Mouse (Mus musculus): ENCODE measurements at regions not wholly inside any gene's neighbourhood (a gene's known extent, or its start where the extent isn't known, plus 50 kb on each side); places are given as distances from the start of the nearest gene placed in this dataset.

- Histone ChIP-seq H3K4me3 (peak overlapping the region; percentile 77), H3K27ac (peak overlapping the region; percentile 92)
- DNase-seq (ENCODE audit: low spot score in 2 of 2) = peak in 1 of 2 experiments; percentile 46
- TF ChIP-seq CTCF (conservative IDR thresholded peaks at IDR 0.05) = no peak
Measured at GRCm38 (mm10) chr9:122571402-122572059, 175.6 kb upstream of the Topaz1 start.

GRCm38 (mm10) chr9:122572060-122572835 is 174.9 kb upstream of the Topaz1 start:
- Histone ChIP-seq H3K27ac (peak overlapping the region; percentile 92), H3K4me3 (peak overlapping the region; percentile 77)
- TF ChIP-seq CTCF (conservative IDR thresholded peaks at IDR 0.05) = peak; percentile 28
- peak; percentile 95 to 96 for DNase-seq (ENCODE audit: low spot score in 2 of 2)

GRCm38 (mm10) chr9:122572836-122573267 is 174.3 kb upstream of the Topaz1 start:
- no peak for DNase-seq (ENCODE audit: low spot score in 2 of 2)
- peak overlapping the region; percentile 92 for H3K27ac ChIP-seq
- TF ChIP-seq CTCF (conservative IDR thresholded peaks at IDR 0.05) = no peak

GRCm38 (mm10) chr9:122585228-122585627 is 161.9 kb upstream of the Topaz1 start:
- H3K4me3 ChIP-seq = no peak overlapping the region
- peak overlapping the region; percentile 89 for H3K27ac ChIP-seq
- TF ChIP-seq CTCF (conservative IDR thresholded peaks at IDR 0.05) = no peak
- no peak for DNase-seq (ENCODE audit: low spot score in 2 of 2)

More at GRCm38 (mm10) chr9:122572836-122573267, 174.3 kb upstream of the Topaz1 start:
- peak overlapping the region; percentile 77 for H3K4me3 ChIP-seq

- Histone ChIP-seq H3K4me3 (no peak overlapping the region), H3K27ac (peak overlapping the region; percentile 89)
- DNase-seq (ENCODE audit: low spot score in 2 of 2) = no peak
- no peak for TF ChIP-seq CTCF (conservative IDR thresholded peaks at IDR 0.05)
Measured at GRCm38 (mm10) chr9:122586421-122586820, 160.7 kb upstream of the Topaz1 start.

GRCm38 (mm10) chr9:122586986-122587385 is 160.2 kb upstream of the Topaz1 start:
- Histone ChIP-seq H3K4me3 (no peak overlapping the region), H3K27ac (peak overlapping the region; percentile 89)
- TF ChIP-seq CTCF (conservative IDR thresholded peaks at IDR 0.05) = no peak
- no peak for DNase-seq (ENCODE audit: low spot score in 2 of 2)

- DNase-seq (ENCODE audit: low spot score in 2 of 2) = peak; percentile 62 to 63
- H3K4me3 ChIP-seq = no peak overlapping the region
- no peak for TF ChIP-seq CTCF (conservative IDR thresholded peaks at IDR 0.05)
- H3K27ac ChIP-seq = peak overlapping the region; percentile 89
Measured at GRCm38 (mm10) chr9:122588246-122588645, 158.9 kb upstream of the Topaz1 start.

GRCm38 (mm10) chr9:122592820-122593615 is 154.1 kb upstream of the Topaz1 start:
- Histone ChIP-seq H3K4me3 (no peak overlapping the region), H3K27ac (peak overlapping the region; percentile 66)
- TF ChIP-seq CTCF (conservative IDR thresholded peaks at IDR 0.05) = no peak
- no peak for DNase-seq (ENCODE audit: low spot score in 2 of 2)

- TF ChIP-seq CTCF (conservative IDR thresholded peaks at IDR 0.05) = no peak
- peak overlapping the region; percentile 73 for H3K27ac ChIP-seq
Measured at GRCm38 (mm10) chr9:122595120-122595943, 151.8 kb upstream of the Topaz1 start.

GRCm38 (mm10) chr9:122603106-122603505 is 144.0 kb upstream of the Topaz1 start:
- Histone ChIP-seq H3K4me3 (no peak overlapping the region), H3K27ac (peak overlapping the region; percentile 66)
- no peak for TF ChIP-seq CTCF (conservative IDR thresholded peaks at IDR 0.05)
- DNase-seq (ENCODE audit: low spot score in 2 of 2) = peak in 1 of 2 experiments; percentile 51

More at GRCm38 (mm10) chr9:122595120-122595943, 151.8 kb upstream of the Topaz1 start:
- DNase-seq (ENCODE audit: low spot score in 2 of 2) = no peak
- H3K4me3 ChIP-seq = peak overlapping the region; percentile 28

- no peak overlapping the region for H3K4me3 ChIP-seq
- DNase-seq (ENCODE audit: low spot score in 2 of 2) = peak in 1 of 2 experiments; percentile 58
- TF ChIP-seq CTCF (conservative IDR thresholded peaks at IDR 0.05) = no peak
- peak overlapping the region; percentile 76 for H3K27ac ChIP-seq
Measured at GRCm38 (mm10) chr9:122609616-122610015, 137.5 kb upstream of the Topaz1 start.

GRCm38 (mm10) chr9:122610918-122611317 is 136.2 kb upstream of the Topaz1 start:
- peak overlapping the region; percentile 76 for H3K27ac ChIP-seq
- H3K4me3 ChIP-seq = no peak overlapping the region
- no peak for TF ChIP-seq CTCF (conservative IDR thresholded peaks at IDR 0.05)
- DNase-seq (ENCODE audit: low spot score in 2 of 2) = peak; percentile 71 to 79

All from layer of hippocampus, adult 2 months (tissue).